Mouse (Mus musculus) urinary bladder, postnatal 10 days (tissue): ENCODE measurements around the gene Amt.

Source experiments
- DNase-seq: peaks from one replicate; pipeline ENCODE4 v3.0.0; 2022; ENCODE audit warnings: low spot score

The Amt gene

DNA sequence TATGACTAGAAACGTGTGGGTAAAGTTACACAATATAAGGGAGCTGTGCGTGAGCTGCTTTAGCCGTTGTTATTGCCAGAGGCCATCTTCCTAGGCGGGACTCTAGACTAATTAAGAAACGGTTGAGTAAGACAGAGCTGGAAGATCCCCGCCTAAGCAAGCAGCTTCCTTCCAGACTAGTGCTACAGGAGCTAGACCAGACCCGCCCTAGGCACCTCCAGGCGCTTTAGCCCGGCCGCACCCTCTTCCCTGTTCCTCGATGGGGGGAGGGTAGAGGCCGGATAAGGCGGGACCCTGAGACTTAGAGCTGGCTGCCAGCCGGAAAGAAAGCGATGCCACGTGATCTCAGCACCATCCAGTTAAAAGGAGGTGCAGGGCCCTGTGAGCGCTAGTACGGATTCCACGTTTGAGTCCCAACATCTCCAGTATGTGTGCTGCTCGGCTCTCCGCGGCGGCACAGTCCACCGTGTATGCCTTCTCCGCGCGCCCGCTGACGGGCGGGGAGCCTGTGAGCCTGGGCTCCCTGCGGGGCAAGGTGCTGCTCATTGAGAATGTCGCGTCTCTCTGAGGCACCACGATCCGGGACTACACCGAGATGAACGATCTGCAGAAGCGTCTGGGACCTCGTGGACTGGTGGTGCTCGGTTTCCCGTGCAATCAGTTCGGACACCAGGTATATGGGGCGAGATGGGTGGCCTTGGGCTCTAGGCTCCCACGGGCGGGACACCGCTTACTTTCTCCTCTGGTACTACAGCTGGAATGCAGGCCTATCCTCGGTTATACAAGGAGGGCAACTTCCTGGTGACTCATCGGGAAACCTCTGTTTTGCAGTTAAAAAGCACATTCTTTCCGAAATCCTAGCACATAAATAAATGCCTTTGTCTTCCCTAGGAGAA lies 42.5 kb downstream of the Amt start, which contains the start of gene Gpx1:
Gpx1 (plus strand) TSS at position 18 of the 896 bp plus-strand sequence.
- peak; percentile 67 for DNase-seq

DNA sequence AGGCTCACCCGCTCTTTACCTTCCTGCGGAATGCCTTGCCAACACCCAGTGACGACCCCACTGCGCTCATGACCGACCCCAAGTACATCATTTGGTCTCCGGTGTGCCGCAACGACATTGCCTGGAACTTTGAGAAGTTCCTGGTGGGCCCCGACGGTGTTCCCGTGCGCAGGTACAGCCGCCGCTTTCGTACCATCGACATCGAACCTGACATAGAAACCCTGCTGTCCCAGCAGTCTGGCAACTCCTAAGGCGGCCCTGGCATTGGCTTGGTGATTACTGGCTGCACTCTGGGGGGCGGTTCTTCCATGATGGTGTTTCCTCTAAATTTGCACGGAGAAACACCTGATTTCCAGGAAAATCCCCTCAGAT lies 43.2 kb downstream of the Amt start:
- no peak for DNase-seq

DNA sequence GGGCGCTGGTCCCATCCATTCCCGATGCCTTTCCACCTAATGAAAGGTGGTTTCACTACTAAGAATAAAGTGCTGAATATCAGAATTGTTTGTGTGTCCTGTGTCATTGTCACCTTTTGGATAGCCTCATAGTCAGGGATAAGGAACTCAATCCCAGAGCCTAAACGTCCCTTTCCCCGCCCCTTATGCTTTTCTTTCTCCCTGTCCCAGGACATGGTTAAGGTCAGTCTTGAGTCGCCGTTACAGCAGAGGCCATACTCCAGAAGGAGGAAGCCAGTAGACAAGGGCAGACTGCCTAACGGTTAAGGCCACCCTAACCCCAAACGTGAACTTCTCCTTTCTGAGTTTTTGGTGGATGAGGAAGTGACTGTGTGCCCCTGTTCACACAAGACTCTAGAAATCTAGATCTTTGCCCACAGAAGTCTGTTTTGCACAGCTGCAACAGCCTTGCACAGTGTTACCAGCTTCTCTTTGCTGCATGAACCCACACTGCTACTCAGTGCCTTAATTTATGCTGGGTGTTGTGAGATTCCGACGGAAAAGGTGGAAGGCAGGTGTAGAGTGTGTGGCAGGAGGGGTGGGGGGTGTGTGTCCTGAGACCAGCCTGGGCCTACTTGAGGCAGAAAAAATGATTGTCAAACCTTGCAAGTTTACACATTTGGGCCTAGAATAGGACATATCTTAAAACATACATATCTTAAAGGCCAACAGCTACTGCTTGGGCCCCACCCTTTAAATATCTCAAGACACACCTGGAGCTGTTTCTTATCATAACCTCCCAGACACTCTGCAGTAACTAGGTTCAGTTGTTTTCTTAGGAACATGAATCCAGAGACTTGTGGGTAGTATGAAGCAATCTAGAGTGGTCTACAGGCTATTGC lies 43.8 kb downstream of the Amt start:
- no peak for DNase-seq

DNA sequence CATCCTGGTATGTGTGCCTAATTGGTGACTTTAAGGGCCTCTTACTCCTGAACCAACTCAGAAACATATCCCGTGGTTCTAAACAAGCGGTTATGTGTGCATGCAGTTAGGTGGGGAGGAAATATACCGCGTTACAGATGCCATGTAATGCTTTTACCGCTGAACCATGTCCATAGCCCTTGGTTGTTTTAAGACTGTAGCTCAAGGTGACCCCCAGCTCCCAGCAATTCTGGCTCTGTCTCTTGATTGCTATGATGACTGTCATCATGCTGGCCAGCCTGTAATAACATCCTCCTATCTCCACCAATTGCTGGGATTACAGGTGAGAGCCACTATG lies 44.5 kb downstream of the Amt start:
- DNase-seq: no peak

DNA sequence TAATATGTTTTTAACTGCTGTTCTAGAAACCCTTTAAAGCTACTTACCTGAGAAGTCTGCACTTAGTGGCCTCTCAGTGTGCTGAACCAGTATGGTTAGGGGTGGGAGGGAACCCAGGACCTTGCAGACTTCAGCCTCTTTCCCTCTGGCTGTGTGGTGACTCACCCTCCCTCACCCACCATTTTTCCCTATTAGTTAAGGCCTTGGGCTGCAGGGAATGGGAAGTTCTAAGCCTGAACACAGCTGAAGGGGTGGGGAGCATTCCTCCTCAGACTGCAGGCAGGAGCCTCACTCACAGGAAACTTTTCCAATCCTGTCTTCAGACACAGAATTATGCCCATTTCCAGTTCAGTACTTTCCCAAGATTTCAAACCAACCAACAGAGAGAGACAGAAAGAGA lies 45.1 kb downstream of the Amt start:
- DNase-seq: no peak

DNA sequence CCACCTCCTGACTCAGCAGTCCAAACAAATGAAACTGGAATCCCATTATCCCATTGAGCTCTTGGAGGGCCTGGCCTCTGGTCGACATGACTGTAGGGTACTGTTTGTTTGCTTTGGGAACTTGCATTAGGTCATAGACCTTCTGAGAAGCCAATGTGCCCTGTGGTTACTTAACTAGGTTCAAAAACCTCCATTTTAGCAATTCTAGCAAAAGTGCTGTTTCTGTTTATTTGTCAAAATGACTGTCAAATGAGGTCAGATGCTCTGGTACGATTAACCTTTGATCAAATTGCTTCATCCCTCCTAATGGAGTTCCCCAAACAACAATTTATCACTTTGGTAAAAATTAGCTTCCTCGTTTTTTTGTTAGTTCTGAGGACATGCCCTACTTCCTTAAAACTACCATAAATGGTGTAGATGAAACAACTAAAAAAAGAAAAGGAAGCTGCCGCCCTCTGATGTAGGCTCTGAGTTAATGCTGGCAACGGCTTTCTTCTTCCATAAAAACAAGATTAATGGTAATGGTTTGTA lies 45.7 kb downstream of the Amt start:
- DNase-seq: no peak

DNA sequence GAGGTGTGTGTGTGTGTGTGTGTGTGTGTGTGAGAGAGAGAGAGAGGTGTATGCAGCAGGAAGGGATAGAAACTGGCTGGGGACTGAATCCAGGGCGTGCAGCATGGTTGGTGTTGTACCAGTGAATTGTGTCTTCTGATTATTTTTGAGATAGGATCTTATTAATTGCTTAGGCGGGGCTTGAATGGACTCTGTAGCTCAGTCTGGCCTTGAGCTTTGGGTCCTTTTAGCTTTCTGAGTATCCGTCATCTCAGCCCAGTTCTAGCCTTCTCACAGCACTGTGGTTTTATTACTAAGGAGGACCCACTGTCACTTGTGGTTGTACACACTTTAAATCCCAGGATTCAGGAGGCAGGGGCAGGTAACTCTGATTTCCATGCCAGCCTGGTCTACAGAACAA lies 46.7 kb downstream of the Amt start:
- no peak for DNase-seq

DNA sequence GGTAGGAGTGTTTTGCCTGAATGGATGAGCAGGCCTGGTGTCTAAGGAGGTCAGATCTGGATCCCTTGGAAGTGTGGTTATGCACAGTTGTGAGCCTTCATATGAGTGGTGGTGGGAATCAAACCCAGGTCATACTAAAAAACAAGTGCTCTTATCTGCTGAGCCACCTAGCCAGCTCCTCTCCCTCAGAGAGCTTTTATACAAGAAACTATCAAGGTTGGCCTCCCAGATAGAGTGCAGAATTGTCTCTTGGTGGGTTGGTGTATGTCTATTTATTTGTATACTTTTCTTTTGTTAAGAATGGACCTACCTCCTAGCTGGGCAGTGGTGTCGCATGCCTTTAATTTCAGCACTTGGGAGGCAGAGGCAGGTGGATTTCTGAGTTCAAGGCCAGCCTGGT lies 47.2 kb downstream of the Amt start:
- no peak for DNase-seq

DNA sequence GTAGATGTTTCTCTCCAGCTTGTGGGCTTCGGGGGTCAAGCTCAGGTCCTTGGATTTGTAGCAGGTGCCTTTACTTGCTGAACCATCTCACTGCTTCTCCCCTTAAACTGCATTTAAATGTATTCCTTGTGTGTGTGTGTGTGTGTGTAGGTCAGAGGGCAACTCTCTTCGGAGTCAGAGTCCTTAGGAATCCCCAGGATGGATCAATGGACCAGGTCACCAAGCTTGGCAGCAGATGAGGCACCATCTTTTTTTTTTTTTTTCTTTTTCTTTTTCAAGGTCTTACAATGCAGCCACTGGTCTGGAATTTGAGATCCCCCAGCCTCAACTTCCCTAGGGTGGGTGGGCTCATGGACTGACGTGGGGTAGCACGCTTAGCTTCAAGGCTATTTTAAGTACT lies 47.8 kb downstream of the Amt start:
- DNase-seq: no peak

DNA sequence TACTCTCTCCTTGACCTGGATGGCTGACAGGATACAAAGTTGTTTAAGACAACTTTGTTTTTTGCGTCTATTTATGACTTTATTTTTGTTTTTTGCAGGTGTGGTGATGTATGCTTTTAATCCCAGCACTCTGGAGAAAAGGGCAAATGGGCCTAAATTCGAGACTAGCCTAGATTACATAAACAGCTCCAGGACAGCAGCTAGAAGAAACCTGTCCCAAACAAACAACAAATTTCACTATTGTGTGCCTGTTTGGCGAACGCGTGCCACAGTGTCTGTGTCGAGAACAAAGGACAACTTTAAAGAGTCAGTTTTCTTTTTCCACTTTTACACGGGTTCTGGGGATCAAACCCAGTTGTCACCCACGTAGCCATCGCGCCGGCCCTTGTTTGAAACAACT lies 50.4 kb downstream of the Amt start:
- no peak for DNase-seq

DNA sequence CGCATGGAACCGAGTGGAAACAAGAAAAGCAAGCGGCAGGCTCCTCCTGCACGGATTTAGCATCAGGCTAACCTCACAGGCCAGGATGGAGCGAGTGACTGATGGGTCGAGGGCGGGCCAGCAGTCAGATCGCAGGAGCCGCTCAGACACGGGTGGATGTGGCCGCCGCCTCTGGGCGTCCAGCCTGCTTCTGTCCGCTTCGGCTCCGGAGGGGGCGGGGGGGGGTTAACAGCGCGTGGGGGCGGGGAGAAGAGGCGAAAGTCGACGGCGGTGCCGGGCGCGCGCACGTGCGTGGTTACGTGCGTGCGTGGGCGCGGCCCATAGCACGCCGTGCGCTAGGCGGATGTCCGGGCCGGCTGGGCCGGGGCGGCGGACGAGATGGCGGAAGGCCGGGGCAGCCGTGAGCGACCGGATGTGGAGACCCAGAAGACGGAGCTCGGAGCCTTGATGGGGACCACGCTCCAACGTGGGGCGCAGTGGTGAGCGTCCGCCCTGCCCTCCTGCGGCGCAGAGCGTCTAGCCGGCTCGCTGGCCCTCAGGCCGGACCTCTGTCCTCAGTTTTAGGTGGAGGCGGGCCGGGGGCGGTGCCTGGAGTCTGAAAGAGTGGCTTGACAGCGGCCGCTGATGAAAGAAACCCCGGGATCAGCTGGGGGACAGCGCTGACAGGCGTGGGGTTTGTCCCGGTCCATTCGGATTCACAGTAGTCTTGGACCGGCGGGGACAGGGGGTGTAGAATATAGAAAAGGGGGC lies 51.1 kb downstream of the Amt start, which contains the start of gene Usp4:
Usp4 (plus strand) TSS at position 314 of the 750 bp plus-strand sequence.
- peak; percentile 57 for DNase-seq

DNA sequence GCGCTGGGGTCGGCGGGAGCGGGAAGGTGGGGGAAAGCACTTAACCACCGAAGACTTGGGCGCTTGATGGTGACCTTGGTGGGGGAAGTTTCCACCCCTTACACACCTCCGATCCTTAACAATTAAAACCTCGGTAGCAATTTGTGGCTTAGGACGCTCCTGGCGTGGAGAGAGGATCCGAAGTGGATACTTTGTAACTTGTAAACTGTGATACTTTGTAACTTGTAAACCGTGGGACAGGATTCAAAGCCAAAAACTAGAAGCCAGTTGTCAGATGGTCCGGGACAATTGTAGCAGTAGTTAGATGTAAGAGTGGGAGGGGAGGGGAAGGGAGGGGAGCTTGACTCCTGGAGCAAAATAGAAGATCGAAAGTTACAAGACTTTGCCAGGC lies 51.6 kb downstream of the Amt start:
- no peak for DNase-seq

DNA sequence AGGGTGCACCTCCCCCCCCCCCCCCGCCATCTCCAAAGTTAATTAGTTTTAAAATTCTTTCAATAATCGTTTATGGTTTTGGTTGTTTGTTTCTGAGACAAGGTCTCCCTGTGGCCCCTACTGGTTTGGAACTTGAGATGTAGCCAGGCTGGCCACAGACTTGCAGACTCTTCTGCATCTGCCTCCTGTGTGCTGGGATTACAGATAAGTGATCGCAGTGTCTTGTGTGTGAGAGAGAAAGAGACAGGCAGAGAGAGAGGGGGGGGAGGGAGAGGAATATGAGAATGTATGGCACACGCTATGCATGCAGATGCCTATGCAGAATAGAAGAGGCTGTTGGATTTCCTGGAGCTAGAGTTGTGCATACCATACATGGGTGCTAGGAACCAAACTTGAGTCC lies 53.1 kb downstream of the Amt start:
- no peak for DNase-seq
